Mouse (Mus musculus) regulatory T cell (primary cell): Measurements from ENCODE around the gene Uba52.

ENCODE experiments used
- in situ Hi-C: fragments of 300-600 bp; cut with MboI, MseI; formaldehyde crosslinking; loops from one replicate; pipeline ENCODE4 v1.15.1; 2025; ENCODE audit warnings: high pct_unique_total_duplicates

Uba52 gene

GRCm38 (mm10) chr8:70510228-70510915 lies at the start of gene Uba52:
Gene Uba52, minus strand, starts transcription at chr8:70510801.
- in situ Hi-C loops: no loop called here

GRCm38 (mm10) chr8:70560096-70560495 lies 49.5 kb upstream of the Uba52 start:
- in situ Hi-C loops: no loop called here

- in situ Hi-C loops: no loop called here
These were observed 48.4 kb upstream of the Uba52 start for GRCm38 (mm10) chr8:70558983-70559382.

GRCm38 (mm10) chr8:70558334-70558733 lies 47.7 kb upstream of the Uba52 start:
- in situ Hi-C loops: no loop called here

- in situ Hi-C loops: no loop called here
These were observed 44.6 kb upstream of the Uba52 start for GRCm38 (mm10) chr8:70555079-70555747.

- in situ Hi-C loops: no loop called here
These were observed 43.1 kb upstream of the Uba52 start for GRCm38 (mm10) chr8:70553740-70554139.

GRCm38 (mm10) chr8:70552836-70553235 lies 42.2 kb upstream of the Uba52 start:
- in situ Hi-C loops: no loop called here

GRCm38 (mm10) chr8:70551558-70552161 lies 41.1 kb upstream of the Uba52 start:
- in situ Hi-C loops: no loop called here

GRCm38 (mm10) chr8:70549412-70550184 lies 39.0 kb upstream of the Uba52 start:
- in situ Hi-C loops: no loop called here

- in situ Hi-C loops: no loop called here
These were observed 37.2 kb upstream of the Uba52 start for GRCm38 (mm10) chr8:70547762-70548161.

- in situ Hi-C loops: no loop called here
These were observed 35.8 kb upstream of the Uba52 start for GRCm38 (mm10) chr8:70546412-70546811.

GRCm38 (mm10) chr8:70544200-70544687 lies 33.6 kb upstream of the Uba52 start:
- in situ Hi-C loops: no loop called here

- in situ Hi-C loops: no loop called here
These were observed 30.5 kb upstream of the Uba52 start for GRCm38 (mm10) chr8:70541081-70541480.

GRCm38 (mm10) chr8:70540507-70541071 lies 30.0 kb upstream of the Uba52 start:
- in situ Hi-C loops: no loop called here

- in situ Hi-C loops: no loop called here
These were observed 29.5 kb upstream of the Uba52 start for GRCm38 (mm10) chr8:70540013-70540506.

GRCm38 (mm10) chr8:70539077-70539813 lies 28.6 kb upstream of the Uba52 start, which contains the start of gene Ell:
Gene Ell, plus strand, starts transcription at chr8:70539457.
- in situ Hi-C loops: no loop called here

GRCm38 (mm10) chr8:70538633-70539076 lies 28.1 kb upstream of the Uba52 start:
- in situ Hi-C loops: no loop called here

- in situ Hi-C loops: no loop called here
These were observed 27.5 kb upstream of the Uba52 start for GRCm38 (mm10) chr8:70538024-70538579.

GRCm38 (mm10) chr8:70535701-70536100 lies 25.1 kb upstream of the Uba52 start:
- in situ Hi-C loops: no loop called here

GRCm38 (mm10) chr8:70535221-70535620 lies 24.6 kb upstream of the Uba52 start:
- in situ Hi-C loops: no loop called here
